Mouse (Mus musculus) MEL-GATA-1-ER (cell line): Measurements from ENCODE around the gene Cyp3a41a.
"Not testable (repeated sequence)": the region's sequence is repeated elsewhere in the genome, so short reads cannot be mapped to it uniquely, and the experiment has no call there.

Source experiments
- DNase-seq: peaks from one replicate; pipeline ENCODE4 v3.0.0-alpha.2; 2012; ENCODE audit warnings: low read depth; ENCODE audit errors: extremely low read depth

Cyp3a41a gene

DNA sequence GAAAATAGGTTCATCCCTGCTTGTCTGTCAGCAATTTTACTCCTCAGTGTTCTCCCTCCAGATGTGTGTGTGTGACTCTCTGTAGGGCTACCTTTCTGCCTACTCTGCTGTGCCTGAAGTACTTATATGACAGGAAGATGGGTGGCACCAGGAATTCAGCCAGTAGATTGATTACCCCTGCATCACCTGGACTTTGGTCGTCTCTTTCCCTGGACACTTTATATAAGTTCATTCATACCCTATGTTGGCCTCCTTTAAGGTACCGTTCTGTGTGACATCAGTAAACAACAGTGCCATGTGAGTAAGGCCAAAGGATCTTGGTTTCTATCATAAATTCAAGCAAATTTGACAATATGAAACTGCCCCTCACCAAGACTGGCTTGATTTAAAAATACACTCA lies at the start of gene Cyp3a41a:
TSS of gene Cyp3a41a (minus strand) at position 101 of the 400 bp plus-strand sequence.
- DNase-seq = not testable (repeated sequence)

DNA sequence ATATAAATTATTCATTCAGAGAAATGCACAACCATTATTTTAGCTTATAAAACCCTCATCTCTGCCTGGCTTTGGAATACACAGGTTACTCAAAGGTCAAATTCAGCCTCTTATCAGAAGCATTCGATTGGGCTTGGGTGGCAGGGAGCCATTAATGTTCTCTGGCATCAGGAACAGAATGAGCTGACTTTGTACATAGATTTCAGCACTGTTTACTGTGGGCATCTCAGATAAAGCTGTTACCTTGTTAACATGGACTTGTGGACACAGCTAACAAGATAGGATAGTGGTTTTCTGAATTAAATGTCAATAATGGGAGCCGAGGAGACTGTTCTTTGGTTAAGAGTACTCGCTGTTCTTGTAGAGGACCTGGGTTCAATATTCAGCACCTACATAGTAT lies 17.6 kb upstream of the Cyp3a41a start:
- not testable (repeated sequence) for DNase-seq

DNA sequence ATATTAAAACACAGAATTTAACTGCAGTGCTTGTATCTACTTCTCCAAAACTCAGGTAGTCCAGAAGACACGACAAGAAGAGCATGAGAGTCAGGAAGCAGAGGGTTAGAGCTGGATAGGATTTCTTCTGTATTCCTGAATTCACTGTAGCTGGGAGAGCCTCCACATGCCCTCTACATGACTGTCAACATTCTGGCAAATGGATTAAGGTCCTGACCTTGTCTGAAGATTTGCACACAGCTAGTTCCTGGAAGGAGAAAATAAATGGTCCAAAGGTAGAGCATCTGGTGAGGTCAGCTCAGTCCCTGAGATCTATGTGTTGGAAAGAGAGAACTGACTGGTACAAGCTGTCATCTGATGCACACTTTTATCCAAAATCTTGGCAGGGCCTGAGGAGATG lies 5.6 kb downstream of the Cyp3a41a start:
- DNase-seq = not testable (repeated sequence)

GRCm38 (mm10) chr5:145707372-145707771 lies 12.6 kb downstream of the Cyp3a41a start:
- DNase-seq = not testable (repeated sequence)

GRCm38 (mm10) chr5:145662007-145662406 lies 57.9 kb downstream of the Cyp3a41a start:
- DNase-seq = no peak

- no peak for DNase-seq
Observed at GRCm38 (mm10) chr5:145647779-145648178, 72.2 kb downstream of the Cyp3a41a start.
